Mouse (Mus musculus) midbrain, embryonic 10.5 days (tissue): ENCODE measurements at regions not wholly inside any gene's neighbourhood (a gene's known extent, or its start where the extent isn't known, plus 50 kb on each side); places are given as distances from the start of the nearest gene placed in this dataset.
A peak's percentile ranks its signal among the peaks of the same experiment; 100 is the strongest.

ENCODE experiments used
- DNase-seq: peaks from one replicate; pipeline ENCODE4 v3.0.0-alpha.2; 2017; ENCODE audit warnings: low spot score
- H3K27ac ChIP-seq: fragments of 300-500 bp; sonication (generic); replicated peaks from 2 replicates; pipeline ENCODE4 v1.5.1; 2016; ENCODE audit warnings: mild to moderate bottlenecking
- H3K27me3 ChIP-seq: fragments of 300-500 bp; sonication (generic); 2 replicates; pipeline ENCODE4 v1.6.1; 2016; ENCODE audit warnings: low read depth, mild to moderate bottlenecking; ENCODE audit not compliant: poor library complexity, severe bottlenecking
- H3K36me3 ChIP-seq: fragments of 300-500 bp; sonication (generic); 2 replicates; pipeline ENCODE4 v1.6.1; 2016; ENCODE audit warnings: mild to moderate bottlenecking, moderate library complexity
- H3K4me1 ChIP-seq: fragments of 300-500 bp; sonication (generic); 2 replicates; pipeline ENCODE4 v1.6.1; 2016
- H3K4me3 ChIP-seq: fragments of 300-500 bp; sonication (generic); 2 replicates; pipeline ENCODE4 v1.5.1; 2016; ENCODE audit warnings: mild to moderate bottlenecking, moderate library complexity
- H3K9me3 ChIP-seq: fragments of 300-500 bp; sonication (generic); replicated peaks from 2 replicates; pipeline ENCODE4 v1.6.1; 2016; ENCODE audit warnings: mild to moderate bottlenecking
- WGBS: fragments of 180-500 bp; shearing (Covaris S2); methylation state at CpG from one replicate; pipeline ENCODE4 v1.1.7; 2016; 5-methylcytosine and 5-hydroxymethylcytosine counted together

DNA sequence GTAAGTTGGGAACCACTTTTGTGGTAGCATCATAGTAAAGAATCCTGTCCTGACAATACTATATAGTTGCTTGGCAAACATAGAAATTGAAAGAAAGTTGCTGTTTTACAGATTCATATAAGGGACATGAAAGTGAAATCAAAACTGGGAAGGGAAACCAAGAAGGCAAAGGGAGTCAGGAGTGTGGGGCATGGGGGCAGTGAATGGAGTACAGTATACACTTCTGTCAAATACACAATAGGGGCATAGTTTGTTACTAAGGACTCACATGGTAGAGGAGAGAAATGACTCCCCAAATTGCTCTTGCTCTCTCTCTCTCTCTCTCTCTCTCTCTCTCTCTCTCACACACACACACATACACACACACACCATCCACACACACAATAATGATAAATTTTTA lies 185.1 kb downstream of the Kdr start:
- Histone ChIP-seq H3K9me3 (no peaks in the 10 kb centered on the region), H3K4me1 (no peaks in the 10 kb centered on the region), H3K27me3 (no peaks in the 10 kb centered on the region), H3K4me3 (no peak overlapping the region), H3K27ac (no peak overlapping the region), H3K36me3 (no peaks in the 10 kb centered on the region)
- DNase-seq: no peak

DNA sequence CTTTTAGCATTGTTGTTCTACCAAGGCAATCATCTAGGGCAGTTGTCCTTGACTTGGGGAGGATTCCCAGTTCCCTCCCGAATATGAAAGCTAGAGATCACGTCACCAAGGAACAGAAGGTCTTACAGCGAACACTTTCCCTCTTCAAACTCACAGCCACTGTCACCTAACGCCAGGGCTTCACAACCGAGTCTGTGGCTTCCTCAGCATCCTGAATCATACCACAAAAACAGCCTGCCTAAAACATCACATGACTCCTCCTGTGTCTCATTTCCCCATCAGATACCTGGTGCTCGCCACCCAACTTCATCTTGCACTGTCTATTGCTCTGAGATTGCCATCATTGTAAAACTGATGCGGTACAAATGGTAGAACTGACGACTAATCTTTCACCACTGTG lies 186.5 kb downstream of the Kdr start:
- no peaks in the 10 kb centered on the region for H3K36me3 ChIP-seq

DNA sequence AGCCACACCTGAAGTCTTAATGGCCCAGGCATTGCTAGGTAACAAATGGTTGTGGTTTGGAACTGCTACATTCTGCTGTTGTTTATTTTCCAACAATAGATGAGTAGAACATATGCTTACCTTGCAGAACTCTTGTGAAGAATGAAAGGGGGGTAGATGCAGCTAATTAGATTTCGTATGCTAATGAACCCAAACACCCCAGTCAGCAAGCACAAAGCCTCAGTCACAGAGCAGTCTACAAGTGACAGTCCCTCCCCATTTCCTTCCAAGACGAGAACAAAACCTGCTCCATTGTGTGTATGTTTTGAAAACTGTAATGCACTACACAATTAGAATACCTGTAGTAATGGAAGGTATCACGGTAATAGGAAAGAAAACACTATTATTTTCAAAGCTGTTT lies 190.2 kb downstream of the Kdr start:
- H3K4me1 ChIP-seq: no peaks in the 10 kb centered on the region
- H3K27ac ChIP-seq: no peak overlapping the region
- WGBS: 38% methylated on average over 3 of the region's 3 CpGs
- no peaks in the 10 kb centered on the region for H3K36me3 ChIP-seq
- H3K9me3 ChIP-seq: no peaks in the 10 kb centered on the region
- DNase-seq: no peak
- no peaks in the 10 kb centered on the region for H3K27me3 ChIP-seq
- no peak overlapping the region for H3K4me3 ChIP-seq

More for the DNA sequence above, 186.5 kb downstream of the Kdr start:
- Histone ChIP-seq H3K4me3 (no peak overlapping the region), H3K27ac (no peak overlapping the region), H3K4me1 (no peaks in the 10 kb centered on the region), H3K27me3 (no peaks in the 10 kb centered on the region), H3K9me3 (no peaks in the 10 kb centered on the region)
- 90% methylated on average over 8 of the region's 8 CpGs for WGBS
- no peak for DNase-seq

DNA sequence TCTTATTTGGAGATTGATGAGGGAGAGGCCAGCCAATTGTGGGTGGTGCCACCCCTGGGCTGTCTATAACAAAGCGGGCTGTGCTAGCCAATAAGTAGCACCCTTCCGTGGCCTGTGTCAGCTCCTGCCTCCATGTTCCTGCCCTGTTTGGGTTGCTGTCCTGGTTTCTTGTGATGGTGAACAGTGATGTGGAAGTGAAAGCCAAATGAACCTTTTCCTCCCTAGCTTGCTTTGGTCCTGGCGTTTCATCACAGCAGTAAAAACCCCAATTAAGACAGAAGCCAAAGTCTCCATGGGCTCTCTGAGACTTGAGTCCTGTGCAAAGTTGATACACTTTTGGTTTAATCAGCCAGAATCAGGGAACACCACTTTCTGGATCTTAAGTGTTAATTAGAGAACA lies 192.1 kb downstream of the Kdr start:
- no peak for DNase-seq
- Histone ChIP-seq H3K27ac (no peak overlapping the region), H3K4me1 (no peaks in the 10 kb centered on the region), H3K36me3 (no peaks in the 10 kb centered on the region), H3K9me3 (no peaks in the 10 kb centered on the region), H3K4me3 (no peak overlapping the region), H3K27me3 (no peaks in the 10 kb centered on the region)
- 98% methylated on average over 3 of the region's 3 CpGs for WGBS

DNA sequence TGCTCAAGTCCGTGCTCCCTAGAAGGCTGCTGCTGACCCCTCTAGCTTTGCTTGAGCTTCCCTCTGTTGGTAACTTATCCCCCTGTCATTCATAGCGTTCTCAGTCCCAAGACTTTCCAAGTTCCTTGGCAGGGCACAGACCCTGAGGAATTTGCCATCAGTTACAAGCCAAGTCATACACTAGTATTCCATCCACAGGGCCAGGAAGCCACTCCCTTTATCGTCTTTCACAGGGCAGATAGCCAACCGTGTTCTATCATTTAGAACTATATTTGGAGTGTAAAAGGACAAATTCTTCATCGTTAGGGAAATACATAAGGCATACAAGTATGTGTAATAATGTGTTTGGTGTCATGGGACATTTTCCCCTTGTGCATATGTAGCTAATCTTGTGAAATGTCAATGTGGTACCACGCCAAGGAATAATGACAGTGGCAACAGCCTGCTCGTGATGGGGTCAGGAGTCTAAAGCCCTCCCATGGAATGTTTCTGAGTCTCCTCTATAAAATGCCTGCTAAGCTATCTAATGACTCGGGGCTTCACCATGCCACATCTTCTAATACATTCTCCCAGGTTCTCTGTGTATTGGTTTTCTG lies 193.2 kb downstream of the Kdr start:
- Histone ChIP-seq H3K9me3 (no peaks in the 10 kb centered on the region), H3K36me3 (no peaks in the 10 kb centered on the region), H3K27ac (no peak overlapping the region), H3K4me3 (no peak overlapping the region), H3K4me1 (no peaks in the 10 kb centered on the region), H3K27me3 (no peaks in the 10 kb centered on the region)
- no peak for DNase-seq
- 87% methylated on average over 8 of the region's 8 CpGs for WGBS

DNA sequence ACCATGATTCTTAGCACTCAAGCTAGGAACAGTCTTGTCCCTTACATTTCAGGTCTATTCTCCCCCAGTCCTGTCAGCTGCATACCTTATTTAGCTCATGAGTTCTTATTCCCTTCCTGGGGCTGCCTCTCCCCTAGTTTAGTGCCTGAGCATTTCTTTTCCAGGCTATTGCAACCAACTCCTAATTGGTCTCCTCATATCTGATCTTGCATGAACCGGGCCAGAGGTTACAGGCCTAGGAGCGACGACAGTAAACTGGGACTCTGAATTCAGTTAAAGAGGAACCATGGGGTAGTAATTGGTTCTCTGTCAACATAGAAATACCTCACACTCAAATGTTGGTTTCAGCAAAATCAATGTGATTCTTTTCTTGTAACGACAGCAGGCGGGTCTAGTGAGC lies 195.9 kb downstream of the Kit start:
- no peak for DNase-seq
- Histone ChIP-seq H3K36me3 (no peaks in the 10 kb centered on the region), H3K27me3 (no peaks in the 10 kb centered on the region), H3K4me3 (no peak overlapping the region), H3K4me1 (no peaks in the 10 kb centered on the region), H3K27ac (no peak overlapping the region), H3K9me3 (no peaks in the 10 kb centered on the region)
- 93% methylated on average over 5 of the region's 5 CpGs for WGBS

DNA sequence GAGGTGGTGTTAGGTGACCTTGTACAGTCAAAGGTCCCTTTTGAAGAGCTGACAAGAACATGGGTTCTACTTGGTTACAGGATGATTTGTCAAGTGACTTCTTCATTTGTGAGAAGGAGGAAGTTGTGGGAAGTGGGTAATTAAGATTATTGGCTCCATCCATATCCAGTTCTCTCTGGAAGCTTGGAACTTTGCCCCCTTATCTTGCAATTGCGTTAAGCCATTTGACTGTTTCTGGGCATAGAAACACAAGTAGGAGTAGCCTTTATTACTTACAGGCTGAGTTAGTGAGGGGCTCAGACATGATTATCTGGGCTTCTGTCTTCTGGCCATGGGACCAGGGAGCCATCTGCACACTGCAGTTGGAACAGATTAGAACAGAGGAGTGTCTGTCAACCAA lies 192.5 kb downstream of the Kit start:
- no peaks in the 10 kb centered on the region for H3K27me3 ChIP-seq
- no peak overlapping the region for H3K4me3 ChIP-seq
- no peaks in the 10 kb centered on the region for H3K4me1 ChIP-seq
- no peaks in the 10 kb centered on the region for H3K9me3 ChIP-seq
- DNase-seq: no peak
- WGBS: 91% methylated on average over 1 of the region's 1 CpGs
- H3K36me3 ChIP-seq: no peaks in the 10 kb centered on the region
- no peak overlapping the region for H3K27ac ChIP-seq

DNA sequence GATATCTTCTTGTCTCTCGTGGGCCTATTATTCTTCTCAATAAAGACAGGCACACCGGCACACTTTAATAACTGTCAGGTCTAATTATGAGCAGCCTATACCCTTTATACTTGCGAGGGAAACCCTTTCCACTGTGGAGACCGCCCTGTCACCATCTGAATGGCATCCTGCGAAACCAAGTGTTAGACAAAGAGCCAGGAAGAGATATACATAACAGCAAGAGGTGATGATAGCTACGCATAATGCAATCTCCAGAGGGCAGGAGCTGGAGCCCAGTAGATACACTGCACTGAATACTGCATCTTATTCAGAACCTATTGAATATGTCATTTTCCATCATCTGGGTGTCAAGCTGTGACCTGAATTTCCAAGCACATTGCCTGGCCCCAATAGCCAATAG lies 187.7 kb downstream of the Kit start:
- no peak for DNase-seq
- Histone ChIP-seq H3K9me3 (no peaks in the 10 kb centered on the region), H3K4me1 (no peaks in the 10 kb centered on the region), H3K36me3 (no peaks in the 10 kb centered on the region), H3K27me3 (no peaks in the 10 kb centered on the region), H3K27ac (no peak overlapping the region), H3K4me3 (no peak overlapping the region)
- 87% methylated on average over 6 of the region's 6 CpGs for WGBS

DNA sequence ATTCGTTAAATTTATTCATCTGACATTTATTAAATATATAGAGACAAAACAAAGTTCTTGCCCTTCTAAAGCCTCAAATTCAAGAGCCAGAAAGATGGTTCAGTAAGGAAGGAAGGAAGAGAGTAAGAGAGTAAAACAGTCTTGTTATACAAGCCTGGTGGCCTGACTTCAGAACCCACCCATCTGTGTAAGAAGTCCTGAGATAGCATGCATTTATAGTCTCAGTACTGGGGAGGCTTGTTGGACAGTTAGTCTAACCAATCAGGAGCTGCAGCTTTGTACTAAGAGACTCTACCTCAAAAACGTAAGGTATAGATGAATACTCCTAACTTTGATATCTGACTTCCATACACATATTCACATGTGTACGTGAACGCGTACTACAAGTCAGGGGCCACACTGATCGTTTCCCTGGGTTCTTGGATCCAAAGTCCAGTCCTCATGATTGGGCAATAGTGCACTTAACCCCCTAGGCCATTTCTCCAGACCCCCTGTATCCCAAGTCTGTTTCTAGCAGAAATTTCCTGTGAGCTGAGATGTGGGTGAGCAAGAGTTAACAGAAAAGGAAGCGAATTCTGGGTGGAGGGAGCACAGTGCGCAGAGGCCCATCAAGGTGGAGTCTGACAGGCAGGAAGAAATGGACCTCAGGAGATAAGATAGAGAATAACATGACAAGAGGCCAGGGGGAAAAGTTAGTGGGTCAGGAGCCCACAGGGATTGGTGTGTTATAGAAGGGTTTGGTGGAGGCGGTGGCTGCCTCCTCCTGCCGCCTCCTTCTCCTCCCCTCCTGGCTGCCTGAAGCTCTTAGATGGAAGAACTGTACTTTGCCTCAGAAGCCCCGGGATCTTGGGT lies 187.0 kb downstream of the Kit start:
- H3K36me3 ChIP-seq: no peaks in the 10 kb centered on the region
- no peak for DNase-seq
- H3K9me3 ChIP-seq: no peaks in the 10 kb centered on the region
- no peak overlapping the region for H3K27ac ChIP-seq
- no peak overlapping the region for H3K4me3 ChIP-seq
- WGBS: 86% methylated on average over 11 of the region's 11 CpGs
- H3K4me1 ChIP-seq: no peaks in the 10 kb centered on the region
- no peaks in the 10 kb centered on the region for H3K27me3 ChIP-seq

DNA sequence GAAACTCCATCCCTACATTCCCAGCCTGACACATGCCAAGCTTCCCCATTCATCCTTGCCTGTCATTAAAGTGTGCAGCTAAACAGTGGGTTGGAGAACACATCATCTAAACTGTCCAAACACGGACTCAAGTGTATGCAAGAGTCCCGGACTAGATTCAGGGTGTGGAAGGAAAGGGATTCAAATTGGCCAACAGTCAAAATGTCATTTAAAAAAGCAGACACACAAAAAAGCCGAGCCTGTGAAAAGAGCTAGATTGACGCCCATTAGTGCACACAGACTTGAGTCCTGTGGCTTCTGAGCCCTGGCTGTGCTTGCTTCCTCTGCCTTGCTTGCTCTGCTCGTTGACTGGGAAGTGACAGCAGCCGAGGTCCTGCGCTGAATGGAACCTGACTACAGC lies 181.5 kb downstream of the Kit start:
- H3K36me3 ChIP-seq: no peaks in the 10 kb centered on the region
- peaks cover 22% of the 10 kb centered on the region for H3K4me1 ChIP-seq
- H3K4me3 ChIP-seq: no peak overlapping the region
- H3K27me3 ChIP-seq: no peaks in the 10 kb centered on the region
- no peak for DNase-seq
- 0 out of 2 replicates have a peak overlapping the region, but pooled peaks have one; percentile 42 for H3K27ac ChIP-seq
- H3K9me3 ChIP-seq: no peaks in the 10 kb centered on the region
- WGBS: 85% methylated on average over 7 of the region's 7 CpGs

DNA sequence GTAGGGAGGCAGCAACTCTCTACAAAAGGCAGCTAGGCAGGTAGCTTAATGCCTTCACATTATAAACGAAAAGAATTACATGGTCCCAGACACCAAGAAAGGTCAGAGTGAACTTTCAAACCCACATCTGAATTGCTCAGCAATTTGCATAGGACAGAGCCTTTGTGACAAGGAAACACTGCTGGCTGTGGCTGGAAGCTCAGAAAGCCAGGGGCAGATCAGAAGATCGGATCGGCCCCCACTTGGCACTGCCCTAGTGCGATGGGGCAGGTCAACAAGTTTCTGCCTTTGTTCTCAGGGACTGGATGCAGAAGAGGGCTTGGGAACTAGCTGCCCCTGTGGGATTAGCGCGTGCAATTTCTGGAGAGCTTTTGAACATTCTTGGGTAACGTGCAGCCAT lies 179.6 kb downstream of the Kit start:
- no peaks in the 10 kb centered on the region for H3K36me3 ChIP-seq
- WGBS: 49% methylated on average over 7 of the region's 7 CpGs
- H3K27ac ChIP-seq: peak overlapping the region; percentile 68
- peak; percentile 51 for DNase-seq
- peaks cover 22% of the 10 kb centered on the region for H3K4me1 ChIP-seq
- H3K4me3 ChIP-seq: no peak overlapping the region
- H3K9me3 ChIP-seq: no peaks in the 10 kb centered on the region
- H3K27me3 ChIP-seq: no peaks in the 10 kb centered on the region

DNA sequence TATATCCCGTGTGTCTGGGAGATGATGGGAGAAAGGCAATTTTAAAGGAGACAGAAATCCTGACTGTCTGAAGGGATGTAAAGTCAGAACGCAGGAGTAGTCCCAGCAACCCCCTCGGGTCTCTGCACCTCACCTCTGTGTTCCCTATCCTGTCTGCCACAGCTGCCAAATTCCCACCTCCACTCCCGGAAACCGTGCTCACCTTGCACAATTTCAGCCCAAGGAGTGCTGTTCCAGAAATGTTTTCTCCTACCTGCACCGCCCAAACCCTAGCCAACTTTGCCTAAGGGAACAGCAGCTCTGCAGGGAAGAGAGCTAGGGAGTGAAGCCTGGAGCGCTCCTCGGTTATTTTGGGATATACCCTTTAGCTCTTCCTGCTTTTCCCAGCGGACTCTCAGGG lies 170.6 kb downstream of the Kit start:
- no peaks in the 10 kb centered on the region for H3K27me3 ChIP-seq
- no peaks in the 10 kb centered on the region for H3K9me3 ChIP-seq
- H3K4me1 ChIP-seq: peaks cover 16% of the 10 kb centered on the region
- H3K27ac ChIP-seq: no peak overlapping the region
- no peak for DNase-seq
- no peak overlapping the region for H3K4me3 ChIP-seq
- WGBS: 90% methylated on average over 9 of the region's 9 CpGs
- no peaks in the 10 kb centered on the region for H3K36me3 ChIP-seq

DNA sequence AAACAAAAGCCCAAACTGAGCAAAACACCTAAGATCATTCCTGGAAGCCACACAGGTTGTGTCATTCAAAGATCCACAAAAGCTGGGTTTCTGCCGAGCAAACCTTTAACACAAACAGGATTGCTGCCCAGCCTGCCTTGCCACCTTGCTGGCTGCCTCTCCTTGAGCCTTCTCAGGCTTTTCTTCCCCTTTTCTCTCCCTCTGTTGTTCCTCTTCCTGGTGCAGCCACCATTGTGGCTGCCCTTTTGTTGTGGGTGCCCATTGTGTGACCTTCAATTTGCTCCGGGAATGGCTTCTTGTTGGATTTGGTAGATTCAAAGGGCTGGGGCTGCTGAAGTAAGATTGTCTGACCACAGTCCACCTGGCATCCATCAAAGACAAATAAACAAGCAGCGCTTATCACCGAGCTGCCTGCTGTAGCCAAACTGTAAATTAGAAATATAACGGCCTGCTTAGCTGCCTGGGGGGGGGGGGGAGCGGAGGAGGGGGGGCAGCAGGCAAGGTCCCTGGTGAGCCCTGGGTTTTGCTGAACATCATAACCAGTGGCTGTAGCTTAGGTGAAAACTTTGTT lies 169.8 kb downstream of the Kit start:
- Histone ChIP-seq H3K9me3 (no peaks in the 10 kb centered on the region), H3K27ac (peak overlapping the region; percentile 39), H3K4me3 (no peak overlapping the region), H3K36me3 (no peaks in the 10 kb centered on the region), H3K4me1 (peaks cover 21% of the 10 kb centered on the region), H3K27me3 (no peaks in the 10 kb centered on the region)
- WGBS: 33% methylated on average over 6 of the region's 6 CpGs
- no peak for DNase-seq
